Mouse (Mus musculus) neural tube, embryonic 12.5 days (tissue): ENCODE measurements around the gene Atp6v0c. TPM values are rescaled to one million over a fixed set of nuclear protein-coding genes. Genes with fewer than 3 reads are reported as not detected.

Experiments used
- ATAC-seq: fragments of 200-750 bp; cut with Nextera tagmentation; 2 replicates; pipeline ENCODE4 v1.8.0; 2017; ENCODE audit warnings: low read depth, mild to moderate bottlenecking, moderate TSS enrichment, moderate library complexity; ENCODE audit not compliant: low FRiP score
- H3K27ac ChIP-seq: fragments of 300-500 bp; sonication (generic); 2 replicates; pipeline ENCODE4 v1.5.1; 2016
- H3K27me3 ChIP-seq: fragments of 300-500 bp; sonication (generic); replicated peaks from 2 replicates; pipeline ENCODE4 v1.6.1; 2016; ENCODE audit warnings: mild to moderate bottlenecking
- H3K36me3 ChIP-seq: fragments of 300-500 bp; sonication (generic); 2 replicates; pipeline ENCODE4 v1.6.1; 2016; ENCODE audit warnings: mild to moderate bottlenecking
- H3K4me1 ChIP-seq: fragments of 300-500 bp; sonication (generic); 2 replicates; pipeline ENCODE4 v1.6.1; 2016
- H3K4me2 ChIP-seq: fragments of 300-500 bp; sonication (generic); replicated peaks from 2 replicates; pipeline ENCODE4 v1.6.1; 2016; ENCODE audit warnings: mild to moderate bottlenecking
- H3K4me3 ChIP-seq: fragments of 300-500 bp; sonication (generic); 2 replicates; pipeline ENCODE4 v1.5.1; 2016
- H3K9ac ChIP-seq: fragments of 300-500 bp; sonication (generic); 2 replicates; pipeline ENCODE4 v1.6.1; 2016; ENCODE audit warnings: mild to moderate bottlenecking
- H3K9me3 ChIP-seq: fragments of 300-500 bp; sonication (generic); 2 replicates; pipeline ENCODE4 v1.6.1; 2016; ENCODE audit warnings: mild to moderate bottlenecking
- WGBS: fragments of 180-500 bp; shearing (Covaris S2); methylation state at CpG from one replicate; pipeline ENCODE4 v1.1.7; 2016; 5-methylcytosine and 5-hydroxymethylcytosine counted together
- polyA plus RNA-seq: library from polyadenylated mRNA; unstranded; fragments of >200 nt; fragmentation: Nextera tagmentation; extraction: Ambion mirVana; gene quantifications from 2 replicates; pipeline ENCODE4 v1.2.1, GENCODE M21; 2016

Atp6v0c gene
- polyA plus RNA-seq, 1 experiment from 2014 or later = 671 TPM

DNA sequence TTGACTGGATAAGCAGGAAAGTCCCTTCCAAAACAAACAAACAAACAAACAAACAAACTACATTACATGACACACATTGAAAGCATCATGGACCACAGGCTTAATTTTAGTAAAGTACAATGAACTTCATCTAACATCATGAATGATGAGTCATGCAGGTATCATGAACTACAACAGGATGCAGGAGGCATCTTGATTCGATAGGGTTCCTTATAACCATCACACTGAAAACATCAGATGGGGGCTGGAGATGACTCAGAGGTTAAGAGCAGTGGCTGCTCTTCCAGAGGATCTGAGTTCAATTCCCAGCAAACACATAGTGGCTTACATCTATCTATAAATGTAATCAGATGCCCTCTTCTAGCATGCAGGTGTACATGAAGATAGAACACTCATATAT is 41.9 kb downstream of the Atp6v0c start:
- no peak overlapping the region for H3K9ac ChIP-seq
- H3K4me2 ChIP-seq = no peak overlapping the region
- H3K27me3 ChIP-seq = no peaks in the 10 kb centered on the region
- 92% methylated on average over 1 of the region's 1 CpGs for WGBS
- H3K4me3 ChIP-seq = no peak overlapping the region
- ATAC-seq = no peak
- no peaks in the 10 kb centered on the region for H3K36me3 ChIP-seq
- H3K9me3 ChIP-seq = no peaks in the 10 kb centered on the region
- H3K4me1 ChIP-seq = no peaks in the 10 kb centered on the region
- H3K27ac ChIP-seq = no peak overlapping the region

- WGBS = 87% methylated on average over 3 of the region's 3 CpGs
These were observed 42.7 kb downstream of the Atp6v0c start for GRCm38 (mm10) chr17:24126801-24127200.

GRCm38 (mm10) chr17:24119446-24119845 is 50.1 kb downstream of the Atp6v0c start:
- no peaks in the 10 kb centered on the region for H3K27me3 ChIP-seq
- H3K4me1 ChIP-seq = no peaks in the 10 kb centered on the region
- WGBS = 90% methylated on average over 3 of the region's 3 CpGs
- no peak overlapping the region for H3K4me3 ChIP-seq
- H3K27ac ChIP-seq = no peak overlapping the region
- H3K9ac ChIP-seq = no peak overlapping the region
- H3K9me3 ChIP-seq = no peaks in the 10 kb centered on the region
- H3K4me2 ChIP-seq = no peak overlapping the region
- no peak for ATAC-seq
- no peaks in the 10 kb centered on the region for H3K36me3 ChIP-seq

More at GRCm38 (mm10) chr17:24126801-24127200, 42.7 kb downstream of the Atp6v0c start:
- Histone ChIP-seq H3K4me2 (no peak overlapping the region), H3K9me3 (no peaks in the 10 kb centered on the region), H3K4me3 (no peak overlapping the region), H3K27ac (no peak overlapping the region), H3K9ac (no peak overlapping the region), H3K27me3 (no peaks in the 10 kb centered on the region), H3K4me1 (no peaks in the 10 kb centered on the region), H3K36me3 (no peaks in the 10 kb centered on the region)
- no peak for ATAC-seq

Other genes starting within 250 kb of the Atp6v0c start
- not detected in 2 replicates for gene Sbp, start 228.0 kb downstream of the Atp6v0c start, polyA plus RNA-seq
- not detected in 2 replicates for gene Sbpl, start 214.4 kb downstream of the Atp6v0c start, polyA plus RNA-seq
- not detected in 2 replicates for gene Prss30, start 189.1 kb downstream of the Atp6v0c start, polyA plus RNA-seq
- 0.24 TPM in 1 of 2 replicates, not detected in the other for gene Prss22, start 171.6 kb downstream of the Atp6v0c start, polyA plus RNA-seq
- 0.15 and 0.35 TPM in 2 replicates for gene Prss27, start 131.6 kb downstream of the Atp6v0c start, polyA plus RNA-seq
- gene Kctd5, start 96.2 kb downstream of the Atp6v0c start, polyA plus RNA-seq = 99.4 and 99.6 TPM in 2 replicates
- gene Pdpk1, start 18.8 kb downstream of the Atp6v0c start, polyA plus RNA-seq = 53.4 and 58.4 TPM in 2 replicates
- gene Amdhd2, start 5.9 kb downstream of the Atp6v0c start, polyA plus RNA-seq = 36.0 and 41.2 TPM in 2 replicates
- gene Tbc1d24, start 35.9 kb upstream of the Atp6v0c start, polyA plus RNA-seq = 12.4 and 13.0 TPM in 2 replicates
- gene Ntn3, start 39.8 kb upstream of the Atp6v0c start, polyA plus RNA-seq = 9.0 and 10.6 TPM in 2 replicates
- gene Tedc2, start 51.1 kb upstream of the Atp6v0c start, polyA plus RNA-seq = 13.5 and 14.2 TPM in 2 replicates
- 53.5 and 54.8 TPM in 2 replicates for gene Ccnf, start 81.8 kb upstream of the Atp6v0c start, polyA plus RNA-seq
- gene Abca17, start 181.4 kb upstream of the Atp6v0c start, polyA plus RNA-seq = 0.13 and 0.22 TPM in 2 replicates
- gene Abca3, start 182.2 kb upstream of the Atp6v0c start, polyA plus RNA-seq = 22.9 and 25.8 TPM in 2 replicates
- gene Rnps1, start 244.9 kb upstream of the Atp6v0c start, polyA plus RNA-seq = 333 and 341 TPM in 2 replicates